ENCODE assay signal across 10 mouse cellular contexts in the genomic region with DNA sequence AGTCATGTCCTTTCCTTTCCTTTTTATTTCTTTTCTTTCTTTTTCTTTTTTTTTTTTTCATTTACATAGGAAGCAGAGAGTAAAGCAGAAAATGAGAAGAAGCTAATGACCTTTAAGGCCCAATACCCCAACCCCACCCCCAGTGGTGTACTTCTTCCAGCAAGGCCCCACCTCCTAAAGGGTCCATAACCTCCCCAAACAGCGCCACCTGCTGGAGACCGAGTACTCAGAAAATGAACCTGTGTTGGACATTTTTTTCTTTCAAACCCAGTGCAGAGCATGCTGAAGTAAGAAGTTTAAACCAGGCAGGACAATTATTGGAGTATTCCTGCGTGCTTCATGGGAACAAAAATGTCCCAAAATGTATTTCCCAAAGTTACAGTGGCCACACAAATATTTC.
A peak's percentile ranks its signal among the peaks of the same experiment; 100 is the strongest.
DNase-seq lines count a peak whose midpoint lies in the region; ATAC-seq and TF ChIP-seq lines count a peak whose summit lies in the region.
"Had no signal": no experiment of that assay in that cellular context is flagged by ENCODE, and none has a peak within 500 bp of the region (broad histone marks: within the 10 kb centered on the region; RNA-seq: fewer than 3 reads in every experiment).

No protein-coding gene starts in this region.

- H3K9ac ChIP-seq in liver, postnatal 0 days (replicated peaks) = no peak overlapping the region
- H3K9ac ChIP-seq in liver, embryonic 12.5 days = no peak overlapping the region

- no peaks in the 10 kb centered on the region for H3K9me3 ChIP-seq in liver, postnatal 0 days (ENCODE audit: low read length)
- H3K9me3 ChIP-seq in liver, embryonic 12.5 days (replicated peaks) = no peaks in the 10 kb centered on the region
- H3K9me3 ChIP-seq in E14TG2a.4 (ENCODE audit: low read length) = peaks cover 20% of the 10 kb centered on the region

- DNase-seq in gastrocnemius, postnatal 10 days = peak; percentile 30
- no peak for DNase-seq in gastrocnemius, postnatal 14 days
- DNase-seq in liver, postnatal 0 days = peak; percentile 24
- peak; percentile 5 for DNase-seq in c-Kit-positive CD71-negative TER-119-negative erythroid progenitor cells, embryonic 14.5 days (ENCODE audit: low read depth)
- no peak for DNase-seq in ovary, postnatal 10 days (ENCODE audit: low spot score)
- DNase-seq in c-Kit-positive CD71-positive TER-119-positive erythroid progenitor cells, embryonic 14.5 days (ENCODE audit: low spot score) = no peak
- DNase-seq: cerebellum, adult 2 months; lung, postnatal 36 days had no signal

- no peaks in the 10 kb centered on the region for H3K27me3 ChIP-seq in liver, postnatal 0 days (ENCODE audit: insufficient read depth, low read length)
- H3K27me3 ChIP-seq in liver, embryonic 12.5 days (replicated peaks) = no peaks in the 10 kb centered on the region
- no peaks in the 10 kb centered on the region for H3K27me3 ChIP-seq in E14TG2a.4 (ENCODE audit: insufficient read depth, low read length)

- no peak for ATAC-seq in liver, postnatal 0 days
- ATAC-seq in liver, embryonic 12.5 days = no peak

- H3K4me1 ChIP-seq in liver, postnatal 0 days (ENCODE audit: insufficient read depth) = no peaks in the 10 kb centered on the region
- H3K4me1 ChIP-seq in liver, embryonic 12.5 days = no peaks in the 10 kb centered on the region
- peaks cover 12% of the 10 kb centered on the region for H3K4me1 ChIP-seq in E14TG2a.4 (replicated peaks; ENCODE audit: low read depth, low read length)

- peak; percentile 42 for TF ChIP-seq CTCF in liver, postnatal 0 days (IDR thresholded peaks at IDR 0.05; ENCODE audit: low read depth)
- TF ChIP-seq CTCF in E14TG2a.4 (conservative IDR thresholded peaks at IDR 0.05; ENCODE audit: low read length) = peak; percentile 65

- no peak for TF ChIP-seq EP300 in liver, postnatal 0 days (IDR thresholded peaks at IDR 0.05; ENCODE audit: low read depth)

- intact Hi-C loops in gastrocnemius, postnatal 14 days (cut with DNase I; ENCODE audit: low total_unique reads) = no loop called here

- WGBS in liver, postnatal 0 days (ENCODE audit: insufficient replicate concordance) = 36% methylated on average over 3 of the region's 3 CpGs
- 12% methylated on average over 3 of the region's 3 CpGs for WGBS in liver, embryonic 12.5 days (ENCODE audit: insufficient replicate concordance)

- no peak overlapping the region for H3K4me3 ChIP-seq in liver, postnatal 0 days (ENCODE audit: low read depth, low read length)
- H3K4me3 ChIP-seq in liver, embryonic 12.5 days = no peak overlapping the region
- H3K4me3 ChIP-seq in E14TG2a.4 (replicated peaks; ENCODE audit: low read length) = no peak overlapping the region

- no peak overlapping the region for H3K4me2 ChIP-seq in liver, postnatal 0 days (ENCODE audit: low read depth, low read length)
- H3K4me2 ChIP-seq in liver, embryonic 12.5 days = no peak overlapping the region

- H3K36me3 ChIP-seq in liver, postnatal 0 days (replicated peaks; ENCODE audit: insufficient read depth, low read length) = no peaks in the 10 kb centered on the region
- H3K36me3 ChIP-seq in liver, embryonic 12.5 days = no peaks in the 10 kb centered on the region
- H3K36me3 ChIP-seq in E14TG2a.4 (ENCODE audit: insufficient read depth, low read length) = no peaks in the 10 kb centered on the region

- no peak overlapping the region for H3K27ac ChIP-seq in liver, postnatal 0 days (ENCODE audit: low read depth)
- H3K27ac ChIP-seq in liver, embryonic 12.5 days = no peak overlapping the region

Comparison
In these comparisons a context has a peak if more than half of its experiments do, and no peak if none do; other contexts are left out.
1. DNase-seq: peak in gastrocnemius, postnatal 10 days (single experiment), liver, postnatal 0 days (single experiment) and c-Kit-positive CD71-negative TER-119-negative erythroid progenitor cells, embryonic 14.5 days (single experiment); none in gastrocnemius, postnatal 14 days (single experiment), ovary, postnatal 10 days (single experiment) and c-Kit-positive CD71-positive TER-119-positive erythroid progenitor cells, embryonic 14.5 days (single experiment).